Mouse (Mus musculus) embryonic facial prominence, embryonic 14.5 days (tissue): ENCODE measurements around the gene Cox8c. TPM values are rescaled to one million over a fixed set of nuclear protein-coding genes. Genes with fewer than 3 reads are reported as not detected.

Experiments used
- ATAC-seq: fragments of 200-750 bp; cut with Nextera tagmentation; 2 replicates; pipeline ENCODE4 v1.8.0; 2017; ENCODE audit warnings: low read depth, moderate number of reproducible peaks, moderate TSS enrichment
- DNase-seq: peaks from one replicate; pipeline ENCODE4 v3.0.0-alpha.2; 2015; ENCODE audit warnings: low spot score
- H3K27ac ChIP-seq: fragments of 300-500 bp; sonication (generic); replicated peaks from 2 replicates; pipeline ENCODE4 v1.5.1; 2014; ENCODE audit warnings: low read depth, mild to moderate bottlenecking, low read length, moderate library complexity
- H3K27me3 ChIP-seq: fragments of 300-500 bp; sonication (generic); replicated peaks from 2 replicates; pipeline ENCODE4 v1.6.1; 2014; ENCODE audit warnings: low read length; ENCODE audit not compliant: control insufficient read depth, insufficient read depth
- H3K36me3 ChIP-seq: fragments of 300-500 bp; sonication (generic); 2 replicates; pipeline ENCODE4 v1.6.1; 2014; ENCODE audit warnings: low read length, mixed read lengths; ENCODE audit not compliant: control insufficient read depth, insufficient read depth
- H3K4me1 ChIP-seq: fragments of 300-500 bp; sonication (generic); 2 replicates; pipeline ENCODE4 v1.6.1; 2014; ENCODE audit warnings: antibody characterized with exemption, low read length; ENCODE audit not compliant: control insufficient read depth, insufficient read depth
- H3K4me2 ChIP-seq: fragments of 300-500 bp; sonication (generic); 2 replicates; pipeline ENCODE4 v1.6.1; 2014; ENCODE audit warnings: low read depth, mild to moderate bottlenecking, low read length, moderate library complexity, mixed read lengths
- H3K4me3 ChIP-seq: fragments of 300-500 bp; sonication (generic); 2 replicates; pipeline ENCODE4 v1.5.1; 2014; ENCODE audit warnings: low read depth, mild to moderate bottlenecking, low read length
- H3K9ac ChIP-seq: fragments of 300-500 bp; sonication (generic); 2 replicates; pipeline ENCODE4 v1.6.1; 2014; ENCODE audit warnings: low read depth, mild to moderate bottlenecking, low read length, moderate library complexity, mixed read lengths
- H3K9me3 ChIP-seq: fragments of 300-500 bp; sonication (generic); 2 replicates; pipeline ENCODE4 v1.6.1; 2016; ENCODE audit warnings: low read length; ENCODE audit not compliant: control insufficient read depth
- WGBS: fragments of 180-500 bp; shearing (Covaris S2); extraction: QIAGEN DNeasy Blood & Tissue Kit; methylation state at CpG from one replicate; pipeline ENCODE4 v1.1.7; 2014; 5-methylcytosine and 5-hydroxymethylcytosine counted together
- polyA plus RNA-seq: library from polyadenylated mRNA; unstranded; fragments of >200 nt; fragmentation: Nextera tagmentation; extraction: Ambion mirVana; gene quantifications from 2 replicates; pipeline ENCODE4 v1.2.1, GENCODE M21; 2014

Cox8c gene
- polyA plus RNA-seq, 1 experiment from 2014 or later: not detected

GRCm38 (mm10) chr12:102887366-102887765, 11.8 kb upstream of the Cox8c start:
- no peaks in the 10 kb centered on the region for H3K27me3 ChIP-seq
- H3K9me3 ChIP-seq: no peaks in the 10 kb centered on the region
- ATAC-seq: no peak
- no peak overlapping the region for H3K27ac ChIP-seq
- 57% methylated on average over 10 of the region's 10 CpGs for WGBS
- H3K4me2 ChIP-seq: no peak overlapping the region
- DNase-seq: no peak
- H3K36me3 ChIP-seq: no peaks in the 10 kb centered on the region
- no peak overlapping the region for H3K4me3 ChIP-seq
- no peaks in the 10 kb centered on the region for H3K4me1 ChIP-seq
- no peak overlapping the region for H3K9ac ChIP-seq

- Histone ChIP-seq H3K36me3 (no peaks in the 10 kb centered on the region), H3K4me1 (no peaks in the 10 kb centered on the region), H3K27ac (no peak overlapping the region), H3K9me3 (no peaks in the 10 kb centered on the region), H3K4me2 (no peak overlapping the region), H3K27me3 (no peaks in the 10 kb centered on the region), H3K9ac (no peak overlapping the region), H3K4me3 (no peak overlapping the region)
- DNase-seq: no peak
- no peak; the same call in 1 of the 2 replicates for ATAC-seq
- 62% methylated on average over 5 of the region's 5 CpGs for WGBS
These were observed 10.5 kb upstream of the Cox8c start for GRCm38 (mm10) chr12:102888568-102888967.

DNA sequence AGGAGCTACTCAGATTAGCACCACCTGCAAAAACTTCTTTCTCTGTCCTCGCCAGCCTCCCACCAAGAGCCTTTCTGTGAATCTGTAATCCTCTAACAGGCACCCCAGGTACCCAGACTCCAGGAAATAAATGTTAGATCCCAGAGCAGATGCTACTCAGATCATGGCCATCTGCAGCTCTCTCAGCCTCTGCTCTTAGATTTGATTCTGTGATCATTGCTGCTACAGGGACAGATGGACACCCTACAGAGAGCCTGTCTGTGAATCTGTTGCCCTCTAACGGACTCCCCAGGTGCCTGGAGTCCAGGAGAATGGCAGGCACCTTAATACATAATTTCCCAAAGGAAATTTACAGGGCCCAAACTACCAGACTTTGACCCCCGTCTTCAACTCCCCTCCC, 9.1 kb downstream of the Cox8c start:
- ATAC-seq (no peak), DNase-seq (no peak)
- no peak overlapping the region for H3K4me3 ChIP-seq
- no peaks in the 10 kb centered on the region for H3K27me3 ChIP-seq
- no peak overlapping the region for H3K9ac ChIP-seq
- H3K4me2 ChIP-seq: no peak overlapping the region
- no peak overlapping the region for H3K27ac ChIP-seq
- no peaks in the 10 kb centered on the region for H3K9me3 ChIP-seq
- 42% methylated on average over 3 of the region's 3 CpGs for WGBS
- no peaks in the 10 kb centered on the region for H3K36me3 ChIP-seq
- H3K4me1 ChIP-seq: no peaks in the 10 kb centered on the region

GRCm38 (mm10) chr12:102916073-102916472, 17.0 kb downstream of the Cox8c start:
- no peak for DNase-seq
- Histone ChIP-seq H3K4me2 (no peak overlapping the region), H3K4me1 (no peaks in the 10 kb centered on the region), H3K27me3 (no peaks in the 10 kb centered on the region), H3K9me3 (no peaks in the 10 kb centered on the region), H3K27ac (no peak overlapping the region), H3K36me3 (no peaks in the 10 kb centered on the region), H3K9ac (no peak overlapping the region), H3K4me3 (no peak overlapping the region)
- ATAC-seq: no peak
- whole genome bisulfite sequencing: 91% methylated on average over 2 of the region's 2 CpGs

- 59% methylated on average over 4 of the region's 4 CpGs for WGBS
- no peak overlapping the region for H3K4me2 ChIP-seq
These were observed 30.6 kb downstream of the Cox8c start for GRCm38 (mm10) chr12:102929764-102930163.

DNA sequence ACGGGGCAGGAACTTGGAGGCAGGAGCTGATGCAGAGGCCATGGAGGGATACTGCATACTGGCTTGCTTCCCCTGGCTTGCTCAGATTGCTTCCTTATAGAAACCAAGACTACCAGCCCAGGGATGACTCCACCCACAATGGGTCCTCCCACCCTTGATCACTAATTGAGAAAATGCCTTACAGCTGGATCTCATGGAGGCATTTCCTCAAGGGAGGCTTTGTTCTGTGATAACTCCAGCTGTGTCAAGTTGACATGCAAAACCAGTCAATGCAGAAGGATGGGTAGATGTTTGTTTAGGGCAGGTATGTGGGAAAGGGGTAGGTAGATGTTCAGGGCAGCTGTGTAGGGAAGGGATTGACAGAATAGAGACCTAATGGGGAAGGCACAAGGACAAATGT, 31.2 kb downstream of the Cox8c start:
- Histone ChIP-seq H3K27ac (no peak overlapping the region), H3K4me2 (no peak overlapping the region), H3K27me3 (no peaks in the 10 kb centered on the region), H3K9me3 (no peaks in the 10 kb centered on the region), H3K4me3 (no peak overlapping the region), H3K4me1 (no peaks in the 10 kb centered on the region), H3K36me3 (no peaks in the 10 kb centered on the region), H3K9ac (no peak overlapping the region)
- ATAC-seq (no peak), DNase-seq (no peak)
- 58% methylated on average over 1 of the region's 1 CpGs for WGBS

More at GRCm38 (mm10) chr12:102929764-102930163, 30.6 kb downstream of the Cox8c start:
- DNase-seq (no peak), ATAC-seq (no peak)
- no peak overlapping the region for H3K9ac ChIP-seq
- no peak overlapping the region for H3K4me3 ChIP-seq
- H3K36me3 ChIP-seq: no peaks in the 10 kb centered on the region
- no peaks in the 10 kb centered on the region for H3K27me3 ChIP-seq
- no peaks in the 10 kb centered on the region for H3K4me1 ChIP-seq
- no peak overlapping the region for H3K27ac ChIP-seq
- no peaks in the 10 kb centered on the region for H3K9me3 ChIP-seq

DNA sequence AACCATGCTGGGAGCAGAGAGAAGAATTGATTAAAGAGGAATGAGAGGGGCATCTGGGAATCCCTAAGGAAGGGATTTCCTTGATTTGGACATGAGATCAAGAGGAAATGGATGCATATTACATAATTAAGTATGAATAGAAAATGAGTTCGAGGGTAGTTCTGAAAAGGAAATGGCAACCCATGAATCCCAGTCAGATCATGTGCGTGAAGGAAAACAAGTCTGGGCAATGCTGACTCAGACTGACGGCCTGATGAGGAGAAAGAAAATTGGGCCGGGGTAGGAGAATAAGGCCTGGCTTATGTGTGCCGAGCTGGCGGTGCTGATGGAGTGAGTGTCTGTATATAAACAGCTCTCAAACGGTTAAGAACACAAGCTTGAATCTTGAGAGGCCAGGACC, 31.7 kb downstream of the Cox8c start:
- no peaks in the 10 kb centered on the region for H3K4me1 ChIP-seq
- WGBS: 84% methylated on average over 7 of the region's 7 CpGs
- no peak for ATAC-seq

DNA sequence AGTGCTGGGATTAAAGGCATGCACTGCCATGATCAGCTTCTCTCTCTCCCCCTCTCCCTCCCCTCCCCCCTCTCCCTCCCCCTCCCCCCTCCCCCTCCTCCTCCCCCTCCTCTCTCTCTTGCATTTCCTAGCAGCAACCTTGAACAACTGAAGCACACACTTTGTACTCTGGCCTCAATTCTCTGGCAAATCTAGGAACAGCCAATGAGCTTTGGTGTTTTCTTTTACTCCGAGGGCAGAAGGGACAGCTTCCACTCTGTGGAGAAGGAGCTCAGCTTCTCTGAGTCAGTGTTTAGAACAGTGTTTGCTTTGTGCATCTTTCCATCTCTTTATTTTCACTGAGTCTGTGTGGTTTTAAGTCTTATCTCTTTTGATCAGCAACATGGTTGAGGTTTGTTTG, 36.8 kb downstream of the Cox8c start:
- WGBS: 30% methylated on average over 1 of the region's 1 CpGs
- Histone ChIP-seq H3K4me1 (no peaks in the 10 kb centered on the region), H3K27ac (no peak overlapping the region), H3K4me3 (no peak overlapping the region), H3K27me3 (no peaks in the 10 kb centered on the region), H3K36me3 (no peaks in the 10 kb centered on the region), H3K9ac (no peak overlapping the region), H3K9me3 (no peaks in the 10 kb centered on the region), H3K4me2 (no peak overlapping the region)
- no peak for ATAC-seq
- no peak for DNase-seq

More for the DNA sequence above, 31.7 kb downstream of the Cox8c start:
- Histone ChIP-seq H3K4me3 (no peak overlapping the region), H3K9me3 (no peaks in the 10 kb centered on the region), H3K9ac (no peak overlapping the region), H3K27me3 (no peaks in the 10 kb centered on the region), H3K36me3 (no peaks in the 10 kb centered on the region), H3K4me2 (no peak overlapping the region), H3K27ac (no peak overlapping the region)
- DNase-seq: no peak

- Histone ChIP-seq H3K9me3 (no peaks in the 10 kb centered on the region), H3K36me3 (no peaks in the 10 kb centered on the region), H3K4me2 (no peak overlapping the region), H3K27me3 (peaks cover 21% of the 10 kb centered on the region), H3K27ac (no peak overlapping the region), H3K4me3 (no peak overlapping the region), H3K9ac (no peak overlapping the region), H3K4me1 (peaks cover 5% of the 10 kb centered on the region; the same call in 1 of the 2 replicates)
- WGBS: 63% methylated on average over 1 of the region's 1 CpGs
- ATAC-seq (no peak), DNase-seq (no peak)
These were observed 46.5 kb downstream of the Cox8c start for GRCm38 (mm10) chr12:102945571-102945970.
